14 mouse cellular contexts compared by ENCODE assay signal in the genomic region with DNA sequence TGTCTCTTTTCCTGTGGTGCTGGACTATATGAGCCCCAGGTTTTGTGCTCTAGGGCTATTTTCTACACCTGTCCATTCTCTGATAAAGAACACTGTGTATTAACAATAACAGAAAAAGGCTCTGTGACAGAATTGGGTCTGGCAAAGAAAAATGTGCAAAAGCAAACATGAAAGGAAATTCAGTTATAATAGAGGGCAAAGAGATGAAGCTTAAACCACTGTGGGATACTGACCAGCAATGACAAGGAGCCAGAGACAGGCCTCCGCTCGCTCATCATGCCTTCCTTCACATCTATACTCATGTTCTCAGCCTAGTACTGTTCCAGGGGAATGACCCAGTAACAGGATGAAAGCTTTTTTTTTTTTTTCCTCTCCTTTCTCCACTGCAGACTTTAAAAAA.
A peak's percentile ranks its signal among the peaks of the same experiment; 100 is the strongest.
DNase-seq lines count a peak whose midpoint lies in the region; ATAC-seq and TF ChIP-seq lines count a peak whose summit lies in the region.
"Had no signal": no experiment of that assay in that cellular context is flagged by ENCODE, and none has a peak within 500 bp of the region (broad histone marks: within the 10 kb centered on the region; RNA-seq: fewer than 3 reads in every experiment).

No protein-coding gene starts in this region.

- peaks cover 61% of the 10 kb centered on the region for H3K4me1 ChIP-seq in forebrain, embryonic 15.5 days
- peaks cover 21% of the 10 kb centered on the region for H3K4me1 ChIP-seq in forebrain, embryonic 12.5 days
- H3K4me1 ChIP-seq in midbrain, embryonic 11.5 days (ENCODE audit: control insufficient read depth, insufficient read depth, low read length): peaks cover 12% of the 10 kb centered on the region
- H3K4me1 ChIP-seq in midbrain, embryonic 10.5 days: peaks cover 22% of the 10 kb centered on the region
- peaks cover 6% of the 10 kb centered on the region; the same call in 1 of the 2 replicates for H3K4me1 ChIP-seq in hindbrain, postnatal 0 days (ENCODE audit: insufficient read depth, low read length)

- TF ChIP-seq CTCF in hindbrain, postnatal 0 days (IDR thresholded peaks at IDR 0.05; ENCODE audit: low read depth): no peak

- peak overlapping the region; percentile 45 for H3K4me2 ChIP-seq in forebrain, embryonic 15.5 days (replicated peaks)
- H3K4me2 ChIP-seq in forebrain, embryonic 12.5 days: no peak overlapping the region
- no peak overlapping the region for H3K4me2 ChIP-seq in midbrain, embryonic 11.5 days
- H3K4me2 ChIP-seq in hindbrain, postnatal 0 days (ENCODE audit: low read depth, low read length): peak overlapping the region; percentile 45
- H3K4me2 ChIP-seq: heart, embryonic 12.5 days had no signal

- H3K36me3 ChIP-seq in forebrain, embryonic 15.5 days: no peaks in the 10 kb centered on the region
- no peaks in the 10 kb centered on the region for H3K36me3 ChIP-seq in forebrain, embryonic 12.5 days (replicated peaks)
- no peaks in the 10 kb centered on the region for H3K36me3 ChIP-seq in midbrain, embryonic 11.5 days (ENCODE audit: control insufficient read depth, insufficient read depth, low read length)
- no peaks in the 10 kb centered on the region for H3K36me3 ChIP-seq in midbrain, embryonic 10.5 days
- no peaks in the 10 kb centered on the region for H3K36me3 ChIP-seq in hindbrain, postnatal 0 days (ENCODE audit: insufficient read depth, low read length)
- H3K36me3 ChIP-seq: G1E; heart, embryonic 12.5 days; limb, embryonic 10.5 days had no signal

- H3K27me3 ChIP-seq in forebrain, embryonic 15.5 days: no peaks in the 10 kb centered on the region
- no peaks in the 10 kb centered on the region for H3K27me3 ChIP-seq in forebrain, embryonic 12.5 days
- no peaks in the 10 kb centered on the region for H3K27me3 ChIP-seq in midbrain, embryonic 11.5 days (ENCODE audit: control insufficient read depth, insufficient read depth, low read length)
- no peaks in the 10 kb centered on the region for H3K27me3 ChIP-seq in midbrain, embryonic 10.5 days (ENCODE audit: low read depth, poor library complexity, severe bottlenecking)
- no peaks in the 10 kb centered on the region for H3K27me3 ChIP-seq in hindbrain, postnatal 0 days (ENCODE audit: insufficient read depth, low read length)
- H3K27me3 ChIP-seq: heart, embryonic 12.5 days had no signal

- 73% methylated on average over 2 of the region's 2 CpGs for WGBS in forebrain, embryonic 15.5 days
- 94% methylated on average over 2 of the region's 2 CpGs for WGBS in forebrain, embryonic 12.5 days
- 93% methylated on average over 2 of the region's 2 CpGs for WGBS in midbrain, embryonic 11.5 days
- WGBS in midbrain, embryonic 10.5 days: 86% methylated on average over 2 of the region's 2 CpGs
- WGBS in hindbrain, postnatal 0 days: 88% methylated on average over 2 of the region's 2 CpGs

- no peak for ATAC-seq in forebrain, embryonic 15.5 days (replicated peaks)
- ATAC-seq in forebrain, embryonic 12.5 days (ENCODE audit: low FRiP score): no peak
- no peak for ATAC-seq in midbrain, embryonic 11.5 days (ENCODE audit: low FRiP score)
- no peak for ATAC-seq in hindbrain, postnatal 0 days
- ATAC-seq in CD4-positive, CD25-positive, alpha-beta regulatory T cell, adult 4 months: no peak
- ATAC-seq: intestine, postnatal 0 days had no signal

- no peaks in the 10 kb centered on the region for H3K9me3 ChIP-seq in forebrain, embryonic 15.5 days
- no peaks in the 10 kb centered on the region for H3K9me3 ChIP-seq in forebrain, embryonic 12.5 days
- no peaks in the 10 kb centered on the region for H3K9me3 ChIP-seq in midbrain, embryonic 11.5 days (ENCODE audit: control insufficient read depth, low read length)
- H3K9me3 ChIP-seq in midbrain, embryonic 10.5 days (replicated peaks): no peaks in the 10 kb centered on the region
- no peaks in the 10 kb centered on the region for H3K9me3 ChIP-seq in hindbrain, postnatal 0 days (ENCODE audit: low read length)
- H3K9me3 ChIP-seq: heart, embryonic 12.5 days; limb, embryonic 10.5 days had no signal

- DNase-seq in midbrain, embryonic 11.5 days (ENCODE audit: low spot score, missing footprints): peak; percentile 82
- no peak for DNase-seq in midbrain, embryonic 10.5 days (ENCODE audit: low spot score)
- DNase-seq in hindbrain, postnatal 0 days (ENCODE audit: low spot score): no peak
- DNase-seq in layer of hippocampus, postnatal 25 days (ENCODE audit: extremely low spot score in 1 of 2, low spot score in 1 of 2): no peak
- DNase-seq: kidney, postnatal 10 days had no signal

- no peak overlapping the region for H3K9ac ChIP-seq in forebrain, embryonic 15.5 days (replicated peaks)
- H3K9ac ChIP-seq in forebrain, embryonic 12.5 days: no peak overlapping the region
- no peak overlapping the region for H3K9ac ChIP-seq in midbrain, embryonic 11.5 days (ENCODE audit: low read length)
- no peak overlapping the region for H3K9ac ChIP-seq in hindbrain, postnatal 0 days (replicated peaks; ENCODE audit: low read length)
- H3K9ac ChIP-seq: heart, embryonic 12.5 days; liver, embryonic 14.5 days had no signal

- peak overlapping the region; percentile 42 for H3K4me3 ChIP-seq in forebrain, embryonic 15.5 days
- H3K4me3 ChIP-seq in forebrain, embryonic 12.5 days (replicated peaks): no peak overlapping the region
- no peak overlapping the region for H3K4me3 ChIP-seq in midbrain, embryonic 11.5 days (ENCODE audit: low read depth, low read length)
- H3K4me3 ChIP-seq in midbrain, embryonic 10.5 days: no peak overlapping the region
- H3K4me3 ChIP-seq in hindbrain, postnatal 0 days (ENCODE audit: low read length): peak overlapping the region; percentile 34
- H3K4me3 ChIP-seq: heart, embryonic 12.5 days; limb, embryonic 10.5 days; myocyte had no signal

- H3K27ac ChIP-seq in forebrain, embryonic 15.5 days (replicated peaks): peak overlapping the region; percentile 94
- H3K27ac ChIP-seq in forebrain, embryonic 12.5 days: no peak overlapping the region
- H3K27ac ChIP-seq in midbrain, embryonic 11.5 days (ENCODE audit: low read depth, low read length): no peak overlapping the region
- H3K27ac ChIP-seq in midbrain, embryonic 10.5 days (replicated peaks): no peak overlapping the region
- H3K27ac ChIP-seq in hindbrain, postnatal 0 days: no peak overlapping the region
- H3K27ac ChIP-seq: limb, embryonic 10.5 days; liver, embryonic 14.5 days had no signal

Comparison
In these comparisons a context has a peak if more than half of its experiments do, and no peak if none do; other contexts are left out.
1. H3K4me2 ChIP-seq: peak in forebrain, embryonic 15.5 days (single experiment) and hindbrain, postnatal 0 days (single experiment); none in forebrain, embryonic 12.5 days (single experiment) and midbrain, embryonic 11.5 days (single experiment).
2. H3K4me3 ChIP-seq: peak in forebrain, embryonic 15.5 days (single experiment) and hindbrain, postnatal 0 days (single experiment); none in forebrain, embryonic 12.5 days (single experiment), midbrain, embryonic 11.5 days (single experiment) and midbrain, embryonic 10.5 days (single experiment).